Mouse (Mus musculus) T-helper 1 cell (primary cell): ENCODE data around the gene Lingo1.

Experiments
- in situ Hi-C: fragments of 300-600 bp; cut with MboI, MseI; formaldehyde crosslinking; loops from one replicate; pipeline ENCODE4 v1.15.1; 2025; ENCODE audit warnings: high pct_unique_total_duplicates

Lingo1 gene

DNA sequence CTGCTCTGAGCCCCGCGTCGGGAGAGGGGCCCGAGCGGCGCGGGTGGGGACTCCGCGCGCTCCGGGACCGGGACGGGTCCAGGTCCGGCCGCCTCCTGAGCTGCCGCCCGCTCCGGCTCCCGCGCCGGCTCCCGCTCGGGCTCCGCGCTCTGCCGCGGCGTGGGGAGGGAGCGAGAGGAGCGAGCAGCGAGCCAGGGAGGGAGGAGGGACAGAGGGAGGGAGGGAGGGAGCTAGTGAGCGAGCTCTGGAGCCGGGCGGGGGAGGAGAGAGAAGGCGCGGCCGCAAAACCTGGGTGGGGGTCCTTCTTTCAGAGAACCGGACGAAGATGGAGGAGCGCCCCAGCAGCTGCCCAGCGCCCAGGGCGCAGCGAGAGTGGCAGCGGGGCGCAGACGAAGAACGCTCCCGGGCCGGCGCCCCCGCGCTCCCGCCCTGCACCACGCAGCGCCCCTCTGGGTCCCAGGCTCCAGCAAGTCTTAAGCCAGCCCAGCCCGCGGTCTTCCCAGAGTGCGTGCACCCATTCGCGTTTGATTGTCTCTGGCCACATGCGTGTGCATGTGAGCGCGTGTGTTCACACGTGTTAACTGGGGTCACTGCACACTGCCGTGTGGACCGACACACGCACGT lies 160.7 kb downstream of the Lingo1 start:
- in situ Hi-C loops, result no loop called here

- in situ Hi-C loops, result no loop called here
Observed at GRCm38 (mm10) chr9:56635121-56635497, 161.2 kb downstream of the Lingo1 start.

GRCm38 (mm10) chr9:56634406-56635120 lies 161.7 kb downstream of the Lingo1 start:
- in situ Hi-C loops, result no loop called here

GRCm38 (mm10) chr9:56633449-56634225 lies 162.6 kb downstream of the Lingo1 start:
- in situ Hi-C loops, result no loop called here

DNA sequence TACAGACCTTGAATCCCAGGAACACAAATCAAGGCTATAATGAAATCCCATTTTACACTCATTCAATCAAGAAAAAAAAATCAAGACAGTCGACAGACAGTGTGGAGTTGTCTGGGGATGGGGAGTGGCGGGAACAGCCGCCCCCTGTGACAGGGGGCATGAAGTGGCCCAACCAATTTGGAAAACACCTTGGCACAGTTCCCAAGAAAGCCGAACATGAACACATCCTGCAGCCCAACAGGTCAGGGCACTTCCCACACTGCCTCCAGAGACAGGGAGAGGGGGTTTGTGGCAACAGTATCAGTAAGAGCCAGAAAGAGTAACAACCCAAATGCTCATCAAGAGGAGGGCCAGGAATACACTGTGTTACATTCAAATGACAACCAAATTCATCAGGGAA lies 165.3 kb downstream of the Lingo1 start:
- in situ Hi-C loops, result no loop called here

- in situ Hi-C loops, result no loop called here
Observed at GRCm38 (mm10) chr9:56629674-56630397, 166.4 kb downstream of the Lingo1 start.

DNA sequence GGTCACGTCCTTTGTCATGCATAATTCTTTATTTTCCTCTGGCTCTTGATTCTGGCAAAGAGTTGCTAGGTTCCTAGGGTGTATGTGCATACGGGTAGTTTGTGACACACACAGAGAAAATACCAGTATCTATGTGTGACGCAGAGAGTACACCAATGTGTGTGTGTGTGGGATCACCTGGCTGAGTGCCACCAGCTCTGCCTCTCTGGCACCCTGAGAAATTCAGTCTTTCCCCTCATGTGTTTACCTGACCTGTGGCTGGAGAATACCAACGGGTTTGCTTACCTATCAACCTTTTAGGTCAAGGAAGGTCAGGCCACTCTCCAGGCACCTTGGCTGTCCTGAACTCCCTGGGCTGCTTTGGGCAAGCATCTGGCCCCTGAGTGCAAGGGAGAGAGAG lies 169.0 kb downstream of the Lingo1 start:
- in situ Hi-C loops, result no loop called here

- in situ Hi-C loops, result no loop called here
Observed at GRCm38 (mm10) chr9:56624923-56625322, 171.3 kb downstream of the Lingo1 start.

DNA sequence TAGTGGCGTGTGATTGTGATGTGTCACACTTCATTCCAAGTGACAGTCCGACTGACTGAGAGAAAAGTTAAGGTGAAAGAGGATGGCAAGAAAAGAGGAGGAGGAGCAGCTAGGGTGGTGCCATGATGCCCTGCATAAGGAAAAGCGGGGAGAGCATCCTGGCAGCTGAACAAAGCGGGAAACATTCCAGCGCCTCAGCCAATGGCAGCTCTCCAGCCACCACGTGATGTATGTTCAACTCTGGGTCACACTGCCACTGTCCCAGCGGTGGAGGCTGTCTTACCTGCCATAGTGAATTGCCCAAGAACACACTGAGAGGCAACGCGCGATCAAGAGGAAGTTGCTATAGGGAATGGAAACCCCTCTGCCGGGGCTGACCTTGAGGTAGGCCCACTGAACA lies 172.9 kb downstream of the Lingo1 start:
- in situ Hi-C loops, result no loop called here

DNA sequence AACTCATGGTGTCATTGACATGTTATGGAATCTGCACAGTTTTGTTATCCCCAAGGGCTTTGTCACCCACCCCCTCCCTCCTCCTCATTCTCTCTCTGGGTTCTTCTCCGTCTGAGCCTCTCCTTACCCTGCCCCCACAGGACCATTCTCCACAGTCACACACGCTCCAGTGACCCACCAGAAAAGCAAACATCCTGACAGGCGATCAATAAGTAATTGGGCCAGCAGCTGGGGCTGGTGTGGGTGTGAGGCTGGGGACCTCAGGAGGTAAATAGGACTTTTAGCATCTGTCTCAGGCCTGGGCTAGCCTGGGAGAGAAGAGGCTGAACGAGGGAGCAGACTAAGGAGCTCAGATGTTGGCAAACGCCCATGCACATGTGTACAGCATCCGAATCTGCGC lies 173.5 kb downstream of the Lingo1 start:
- in situ Hi-C loops, result no loop called here

DNA sequence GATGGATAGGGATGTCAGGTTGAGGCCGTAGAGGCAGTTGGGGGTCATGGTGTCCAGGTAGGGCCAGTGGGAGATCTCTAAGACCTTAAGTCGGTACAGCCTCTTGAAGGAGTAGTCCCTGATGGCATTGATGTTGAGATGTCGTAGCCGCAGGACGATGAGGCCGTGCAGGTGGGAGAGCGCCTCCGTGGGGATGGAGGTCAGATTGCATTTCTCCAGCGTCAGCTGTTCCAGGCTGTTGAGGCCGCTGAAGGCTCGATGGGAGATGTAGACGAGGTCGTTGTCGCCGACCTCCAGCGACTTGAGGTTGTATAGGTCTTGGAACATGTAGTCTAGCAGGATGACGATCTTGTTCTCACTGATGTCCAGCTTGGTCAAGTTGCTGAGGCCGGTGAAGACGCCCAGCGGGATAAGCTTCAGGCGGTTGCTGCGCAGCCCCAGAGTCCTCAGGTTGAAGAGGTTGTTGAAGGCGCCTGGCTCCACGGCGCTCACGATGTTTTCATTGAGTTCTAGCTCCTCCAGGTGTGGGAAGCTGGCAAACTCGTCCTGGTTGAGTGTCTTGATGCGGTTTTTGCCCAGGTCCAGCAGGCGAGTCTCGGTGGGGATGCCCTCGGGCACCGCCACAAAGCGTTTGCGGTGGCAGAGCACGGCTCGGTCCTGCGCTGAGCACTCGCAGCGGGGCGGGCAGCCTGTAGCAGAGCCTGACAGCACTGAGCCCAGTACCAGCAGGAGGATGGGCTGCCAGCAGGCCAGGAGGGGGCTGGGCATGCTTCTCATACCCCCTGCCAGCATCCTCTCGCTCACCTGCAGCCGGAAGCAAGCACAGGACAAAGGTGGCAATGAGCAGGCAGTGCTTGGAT lies 175.5 kb downstream of the Lingo1 start:
- in situ Hi-C loops, result no loop called here

GRCm38 (mm10) chr9:56619715-56620114 lies 176.6 kb downstream of the Lingo1 start:
- in situ Hi-C loops, result no loop called here

DNA sequence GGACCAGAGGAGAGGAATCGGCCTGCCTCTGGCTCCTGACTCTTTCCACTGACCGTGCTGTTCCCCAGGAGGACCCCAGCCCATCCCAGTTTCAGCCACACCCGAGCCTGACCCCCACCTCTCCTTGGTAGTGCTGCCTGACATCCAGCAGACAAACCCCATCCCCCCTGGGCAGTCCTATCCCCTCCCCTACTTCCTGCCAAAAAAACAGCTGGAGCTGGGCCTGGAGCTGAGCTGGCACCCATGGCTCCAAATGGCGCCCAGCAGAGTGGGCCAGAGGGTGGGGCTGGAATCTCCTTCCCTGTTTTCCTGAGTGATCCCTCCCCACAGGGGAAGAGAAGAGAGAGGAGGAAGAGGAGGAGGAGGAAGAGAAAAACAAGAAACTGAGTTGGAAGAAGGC lies 177.6 kb downstream of the Lingo1 start:
- in situ Hi-C loops, result no loop called here

DNA sequence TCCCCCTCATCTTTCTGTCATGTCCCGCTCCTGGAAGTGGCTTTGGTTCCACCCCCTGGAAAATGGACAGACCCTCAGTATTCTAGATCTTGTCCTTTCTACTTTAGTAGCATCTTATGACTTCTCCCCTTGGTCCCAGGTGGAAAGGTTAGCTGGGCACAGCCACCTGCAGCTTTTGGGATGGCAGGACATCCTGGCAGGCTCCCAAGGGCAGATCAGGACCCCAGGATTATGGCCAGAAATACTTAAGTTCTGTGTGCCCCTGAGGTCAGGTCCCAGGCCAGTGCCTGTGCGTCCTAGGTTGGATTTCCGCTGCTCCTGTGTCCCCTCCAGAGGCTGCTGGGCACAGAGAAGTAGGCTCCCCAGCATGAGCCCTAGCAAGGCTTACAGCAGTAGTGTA lies 180.2 kb downstream of the Lingo1 start:
- in situ Hi-C loops, result no loop called here

DNA sequence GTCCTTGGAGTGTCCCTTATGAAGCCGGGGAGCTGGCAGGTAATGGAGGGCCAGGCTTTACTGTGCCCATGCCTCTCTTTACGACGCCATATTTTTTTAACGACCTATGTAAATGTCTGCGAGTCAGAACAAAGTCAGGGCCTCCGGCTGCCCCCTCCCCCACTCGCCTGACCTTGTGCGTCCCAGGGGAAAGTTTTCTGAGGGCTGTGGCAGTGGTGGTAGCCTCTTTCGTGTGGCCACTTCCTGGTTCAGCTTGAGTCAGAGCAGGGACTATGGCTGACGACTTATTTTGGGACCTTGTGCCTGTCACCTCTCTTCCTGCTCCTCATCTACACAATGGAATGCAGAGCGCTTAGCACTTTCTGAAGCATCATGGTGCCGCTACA lies 183.5 kb downstream of the Lingo1 start:
- in situ Hi-C loops, result no loop called here

GRCm38 (mm10) chr9:56611912-56612797 lies 184.1 kb downstream of the Lingo1 start:
- in situ Hi-C loops, result no loop called here

GRCm38 (mm10) chr9:56610955-56611354 lies 185.3 kb downstream of the Lingo1 start:
- in situ Hi-C loops, result no loop called here

GRCm38 (mm10) chr9:56610466-56610865 lies 185.8 kb downstream of the Lingo1 start:
- in situ Hi-C loops, result no loop called here

GRCm38 (mm10) chr9:56609486-56609885 lies 186.8 kb downstream of the Lingo1 start:
- in situ Hi-C loops, result no loop called here

DNA sequence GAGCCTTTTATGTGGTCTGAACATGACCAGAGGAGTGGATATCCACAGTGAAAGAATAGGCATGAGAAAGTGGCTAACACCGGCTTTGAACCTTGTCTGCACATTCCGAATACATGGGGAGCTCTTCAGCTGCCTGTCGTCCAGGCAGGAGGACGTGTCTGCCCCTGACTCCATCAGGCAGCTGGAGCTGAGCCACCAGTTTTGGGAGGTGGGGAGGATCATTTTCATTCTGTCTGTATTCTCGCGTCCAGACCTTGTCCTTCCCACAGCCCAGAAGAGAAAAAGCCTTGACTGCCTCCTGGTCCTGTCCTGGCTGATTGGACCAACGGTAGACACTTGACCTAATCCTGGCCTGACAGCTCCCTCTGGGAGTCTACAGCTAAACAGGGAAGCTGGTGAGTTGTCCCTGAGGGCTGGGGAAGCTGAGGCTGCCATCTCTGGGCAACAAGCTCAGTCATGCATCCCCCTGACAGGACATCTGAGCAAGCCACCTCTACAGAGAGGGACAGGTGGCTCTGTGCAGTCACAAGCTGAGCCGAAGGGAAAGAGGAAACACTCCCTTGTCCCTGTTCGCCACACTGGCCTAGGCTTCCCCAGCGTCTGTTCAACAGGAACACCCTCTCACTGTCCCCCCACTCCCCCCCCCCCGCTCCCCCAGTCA lies 187.4 kb downstream of the Lingo1 start:
- in situ Hi-C loops, result no loop called here
